Mouse (Mus musculus): ENCODE measurements around the gene Reln.

The Reln gene

DNA sequence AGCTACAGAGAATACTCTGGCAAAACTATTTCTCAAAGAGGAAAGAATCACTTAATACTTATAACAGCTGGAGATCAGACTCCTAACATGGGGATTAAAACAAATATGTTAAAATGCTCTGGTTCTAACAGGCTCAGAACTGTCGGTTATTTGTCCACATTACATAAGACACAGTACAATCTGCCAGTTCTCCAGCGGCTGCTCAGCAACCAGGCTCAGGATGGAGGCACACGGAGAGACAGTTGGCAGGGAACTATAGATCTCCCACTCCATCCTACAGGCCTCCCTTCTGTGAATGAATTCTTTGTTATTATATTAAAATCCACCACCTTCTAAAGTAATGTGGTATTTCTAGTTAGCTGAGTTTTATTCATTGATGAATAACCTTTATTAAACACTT is 37.4 kb downstream of the Reln start:
- no peak for DNase-seq

DNA sequence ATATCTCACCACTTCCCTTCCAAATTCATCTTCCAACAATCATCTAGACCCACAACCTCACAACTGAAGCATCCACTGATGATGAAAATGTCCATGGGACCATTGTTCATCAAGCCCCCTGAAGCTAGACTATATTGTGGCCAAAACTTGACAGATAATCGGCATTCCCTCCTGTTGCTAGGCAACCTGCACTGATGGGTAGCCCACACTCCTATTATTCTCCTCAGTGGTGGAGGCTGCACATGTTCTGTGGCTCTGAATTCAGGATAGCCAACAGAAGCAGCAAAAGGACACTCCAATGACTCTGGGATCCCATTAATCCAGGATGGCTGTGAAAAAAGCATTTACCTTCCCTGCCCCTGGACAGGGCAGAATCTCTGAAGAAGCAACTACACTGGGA is 40.8 kb downstream of the Reln start:
- no peak for DNase-seq

DNA sequence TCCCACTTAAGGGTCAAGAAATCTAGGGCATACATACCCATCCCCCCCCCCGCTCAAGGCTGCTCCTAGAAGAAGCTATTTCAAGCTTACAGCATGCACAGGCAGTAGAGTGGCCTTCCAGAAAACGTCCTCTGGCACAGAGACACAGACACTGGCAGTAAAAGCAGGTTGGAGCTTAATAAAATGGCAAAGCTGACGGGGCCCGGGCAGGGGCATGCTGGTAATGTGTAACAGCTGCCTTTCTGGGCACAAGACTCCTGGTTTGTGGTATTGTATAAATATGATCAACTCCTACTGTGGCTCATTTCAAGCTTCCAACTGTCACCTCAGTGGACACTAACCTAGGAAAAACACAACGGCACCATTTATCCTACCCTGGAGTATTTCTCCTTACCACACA is 42.2 kb downstream of the Reln start:
- DNase-seq: no peak

DNA sequence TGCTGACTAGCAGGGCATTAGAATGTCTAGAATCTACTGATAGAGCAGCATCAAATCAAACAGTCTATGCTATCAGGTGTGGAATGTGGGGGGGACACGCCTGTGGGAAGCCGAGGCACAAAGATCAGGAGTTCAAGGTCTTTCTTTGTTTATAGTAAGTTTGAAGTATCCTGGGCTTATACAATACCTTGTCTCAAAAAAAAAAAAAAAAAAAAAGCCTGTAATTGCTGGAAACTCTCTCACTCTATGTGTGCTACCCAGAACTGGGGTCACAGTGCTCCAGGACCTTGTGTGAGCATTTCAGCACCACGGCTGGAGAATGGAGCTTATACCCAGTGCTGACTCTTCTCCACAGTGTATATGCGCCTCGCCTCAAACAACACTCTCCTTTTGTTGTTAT is 43.7 kb downstream of the Reln start:
- DNase-seq: no peak

DNA sequence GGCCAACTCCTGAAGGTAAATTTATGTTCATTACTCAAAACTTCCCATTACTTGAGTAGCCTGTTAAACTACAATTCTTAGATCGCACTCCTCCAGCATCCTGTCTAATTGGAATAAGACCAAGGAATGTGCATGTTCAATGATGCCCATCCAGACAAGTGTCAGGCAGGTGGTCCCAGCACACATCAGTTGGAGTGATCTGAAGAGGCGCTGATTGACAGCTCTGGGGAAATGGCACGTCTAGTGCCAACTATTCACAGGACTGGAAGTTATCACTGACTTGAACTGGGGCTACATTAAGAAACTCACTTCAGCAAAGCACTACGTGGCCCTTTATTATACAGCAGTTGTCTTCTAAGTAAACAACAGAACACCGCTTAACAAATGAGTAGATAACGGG is 44.5 kb downstream of the Reln start:
- no peak for DNase-seq

DNA sequence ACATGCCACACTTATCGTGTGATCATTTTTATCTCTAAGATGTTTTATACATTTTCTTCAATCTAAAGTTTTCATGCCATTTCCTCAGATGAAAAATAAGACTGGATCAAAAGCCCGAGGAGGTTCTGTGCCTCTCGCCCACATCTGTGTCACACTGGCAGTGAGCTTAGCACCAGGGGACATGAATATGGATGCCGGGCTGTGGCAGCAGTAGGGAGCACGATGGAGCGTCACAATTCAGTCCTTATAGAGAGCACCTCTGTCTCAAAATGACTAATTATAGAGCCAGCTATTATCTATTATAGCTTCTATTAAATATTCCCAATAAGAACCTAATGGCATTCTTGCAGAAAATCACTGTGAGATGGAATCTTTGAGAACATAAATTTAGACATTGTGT is 49.3 kb downstream of the Reln start:
- DNase-seq: no peak

DNA sequence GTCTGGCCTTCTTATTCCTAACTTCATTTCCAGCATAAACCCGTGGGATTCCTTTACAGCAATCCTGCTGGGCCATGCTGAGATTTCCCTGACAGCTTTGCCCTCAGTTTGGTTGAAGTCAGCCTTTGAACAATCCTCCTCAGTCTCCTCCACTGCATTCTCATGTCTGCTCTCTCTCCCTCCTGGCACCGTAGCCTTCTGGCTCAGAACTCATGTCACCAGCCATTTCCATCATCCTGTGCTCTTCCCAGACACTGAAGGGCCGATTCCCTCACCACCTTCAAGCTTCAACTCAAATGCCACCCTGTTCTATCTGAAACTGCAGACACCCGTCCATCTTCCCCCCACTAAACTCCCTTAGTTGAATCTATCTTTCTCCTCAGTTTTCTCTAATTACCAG is 53.1 kb downstream of the Reln start:
- no peak for DNase-seq

DNA sequence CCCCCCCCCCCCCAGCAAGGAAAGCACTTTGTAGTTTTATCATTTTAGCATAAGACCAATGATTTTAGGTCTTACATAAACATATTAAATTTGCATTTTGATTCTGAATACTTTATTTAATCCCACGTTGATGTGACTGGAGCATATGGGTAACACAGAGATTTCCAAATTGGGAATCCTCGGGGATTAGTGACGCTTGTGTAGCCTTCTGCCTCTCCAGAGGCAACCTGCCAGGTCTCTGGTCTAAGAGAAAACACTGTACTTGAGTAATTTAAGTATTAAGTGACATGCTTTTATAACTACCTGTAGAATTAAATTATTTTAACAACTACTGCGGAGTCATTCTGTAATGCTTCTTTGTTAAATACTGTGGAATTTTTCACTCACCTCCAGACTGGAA is 59.1 kb downstream of the Reln start:
- no peak for DNase-seq

DNA sequence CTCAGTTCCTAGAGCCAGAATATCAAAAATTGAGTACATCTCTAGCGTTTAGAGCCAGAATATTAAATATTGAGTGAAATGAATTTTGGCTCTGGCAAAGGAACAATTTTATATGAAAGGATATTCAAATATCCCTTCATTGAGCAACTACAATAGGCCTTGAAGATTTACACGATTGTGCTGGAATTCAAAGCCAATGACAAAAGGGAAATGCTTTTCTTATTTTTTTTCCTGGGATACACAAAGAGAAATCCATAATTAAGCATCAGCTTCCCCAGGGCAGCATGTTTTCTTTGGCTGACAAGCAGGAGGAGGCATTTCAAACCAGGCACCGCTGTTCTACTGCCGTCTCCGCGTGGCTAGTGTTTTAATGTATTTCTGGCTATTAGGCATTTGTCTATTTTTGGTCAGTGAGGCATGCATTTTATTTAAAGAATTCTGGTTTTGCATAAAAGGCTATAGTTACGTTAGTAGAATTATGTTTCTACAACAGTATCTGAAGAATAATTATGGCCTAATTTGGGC is 62.3 kb downstream of the Reln start:
- DNase-seq: no peak

DNA sequence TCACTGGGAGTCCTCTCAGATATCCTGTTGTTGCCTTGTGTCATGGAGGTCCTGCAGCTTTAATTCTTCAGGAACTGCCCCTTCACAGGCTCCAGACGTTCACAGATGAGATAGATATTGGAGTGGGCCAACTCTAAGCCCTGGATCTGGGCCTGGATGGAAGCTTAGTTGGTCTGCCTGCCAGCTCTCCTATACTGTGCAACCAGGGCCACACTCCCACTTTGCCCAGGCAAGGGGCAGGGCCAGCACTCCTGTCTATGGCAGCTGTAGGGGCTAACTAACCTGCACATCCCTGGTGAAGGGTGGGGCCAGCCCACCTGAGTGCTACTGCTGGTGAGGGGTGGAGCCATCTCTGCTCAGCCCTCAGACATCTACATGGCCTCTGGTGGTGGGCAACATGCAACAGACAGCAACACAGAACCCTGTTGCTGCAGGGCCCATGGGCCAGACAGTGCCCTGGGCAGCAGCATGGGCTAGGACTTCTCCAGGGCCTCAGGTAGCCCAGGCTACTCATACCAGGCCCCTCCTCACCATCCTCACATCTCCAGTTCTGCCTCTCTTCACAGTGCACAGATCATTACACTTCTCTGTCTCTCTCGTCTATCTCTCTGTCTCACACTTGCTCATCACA is 63.9 kb downstream of the Reln start:
- DNase-seq: no peak

DNA sequence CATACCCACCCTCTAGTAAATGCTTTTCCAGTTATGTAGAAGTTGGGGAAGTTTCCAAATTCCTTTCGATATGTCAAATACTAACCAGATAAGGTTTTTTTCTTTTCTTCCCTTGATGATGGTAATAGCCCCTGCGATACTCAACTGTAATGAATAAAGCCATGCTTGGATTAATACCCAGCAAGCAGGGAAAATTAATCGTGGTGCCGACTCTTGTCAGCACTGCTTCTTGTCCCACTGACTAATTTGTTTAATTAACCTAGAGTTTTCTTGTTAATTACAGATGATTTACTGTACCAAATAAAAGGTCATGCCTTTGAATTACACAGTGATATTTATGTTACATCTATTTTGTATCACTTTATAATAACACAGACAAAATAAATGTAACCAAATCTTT is 65.3 kb downstream of the Reln start:
- no peak for DNase-seq

DNA sequence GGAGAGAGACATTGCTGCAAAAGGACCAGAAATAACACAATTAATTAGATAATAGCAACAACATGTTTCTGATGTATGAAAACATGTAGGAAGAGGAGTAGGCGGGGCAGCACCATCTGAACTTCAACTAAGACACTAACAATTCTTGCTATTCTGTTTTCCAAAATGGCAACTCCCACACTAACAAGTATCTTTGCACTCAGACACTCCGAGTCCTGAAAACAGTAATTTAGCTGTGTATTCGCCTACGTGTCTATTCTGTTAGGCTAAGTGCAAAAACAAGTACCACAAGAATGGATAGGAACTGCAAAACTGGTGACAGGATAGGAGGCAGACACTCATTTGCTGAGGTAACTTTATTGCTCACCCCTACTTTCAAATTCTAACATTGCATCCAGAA is 70.4 kb downstream of the Reln start:
- DNase-seq: no peak

DNA sequence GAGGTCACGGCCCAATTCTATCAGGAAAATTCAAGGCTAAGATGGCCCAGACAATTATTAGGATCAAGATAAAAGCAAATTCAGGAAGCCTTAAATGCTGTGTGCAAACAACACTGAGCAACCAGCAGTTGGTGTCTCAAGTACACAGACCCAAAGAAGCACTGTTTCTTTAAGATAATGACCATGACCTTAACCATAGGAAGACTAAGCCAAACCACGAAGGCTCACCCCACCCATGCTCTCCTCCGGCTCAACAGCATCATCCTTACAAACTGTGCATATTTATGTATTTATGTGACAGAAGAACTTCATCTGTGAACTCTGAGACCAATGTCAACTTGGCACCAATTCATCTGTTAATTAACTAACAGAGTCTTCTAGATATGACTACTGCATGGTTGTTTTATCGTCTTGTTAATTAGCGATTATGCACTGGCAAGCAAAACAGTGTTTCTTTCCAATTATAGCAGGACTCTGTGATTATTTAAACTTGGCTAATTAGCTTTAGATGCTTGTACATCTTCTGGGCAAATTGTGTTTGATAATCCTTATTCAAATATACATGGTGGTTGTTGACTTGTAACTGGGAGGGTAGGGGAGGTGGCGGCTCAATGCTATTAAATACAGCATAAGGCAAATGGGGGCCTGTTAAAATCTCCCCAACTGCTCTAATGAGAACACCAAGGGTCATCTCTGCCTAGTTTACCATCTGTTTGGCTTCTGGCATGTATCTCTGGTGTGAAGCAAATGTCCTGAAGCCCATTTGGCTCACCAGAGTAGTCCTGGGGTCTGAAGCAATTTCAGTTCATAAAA is 77.8 kb downstream of the Reln start:
- DNase-seq: no peak

DNA sequence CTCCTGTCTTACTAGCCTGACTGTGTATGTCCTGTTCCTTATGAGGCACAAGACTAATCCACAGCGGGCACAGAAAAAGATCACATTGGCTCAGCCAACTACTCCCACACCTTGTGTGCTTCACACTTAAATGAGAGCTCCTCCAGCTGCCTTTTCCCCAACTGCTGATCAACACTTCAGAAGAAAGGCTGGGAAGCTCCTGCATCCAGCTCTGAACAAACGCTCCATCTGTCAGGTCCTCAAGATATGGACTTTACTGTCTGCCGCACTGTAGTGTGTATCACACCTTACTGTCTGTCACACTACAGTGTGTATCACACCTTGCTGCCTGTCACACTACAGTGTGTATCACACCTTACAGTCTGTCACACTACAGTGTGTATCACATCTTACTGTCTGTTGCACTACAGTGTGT is 82.1 kb downstream of the Reln start:
- DNase-seq: no peak

DNA sequence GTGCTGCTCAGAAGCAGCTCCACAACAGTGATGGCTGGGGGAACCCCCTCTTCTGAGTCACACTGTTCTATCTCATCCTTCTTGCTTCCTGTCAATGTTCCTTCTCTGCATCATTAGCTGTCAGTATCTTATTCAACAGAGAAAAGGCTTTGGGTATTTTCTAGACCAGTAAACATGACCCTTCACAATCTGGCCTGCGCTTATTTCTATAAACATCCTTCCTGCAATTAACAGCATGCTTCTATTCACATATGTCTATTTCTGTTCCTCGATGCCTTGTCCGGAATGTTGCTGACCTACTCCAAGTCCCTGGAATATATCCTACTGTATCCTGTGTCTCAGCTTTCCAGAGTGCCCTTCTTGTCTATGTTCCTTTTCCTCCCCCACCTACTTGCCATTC is 89.2 kb downstream of the Reln start:
- DNase-seq: no peak

DNA sequence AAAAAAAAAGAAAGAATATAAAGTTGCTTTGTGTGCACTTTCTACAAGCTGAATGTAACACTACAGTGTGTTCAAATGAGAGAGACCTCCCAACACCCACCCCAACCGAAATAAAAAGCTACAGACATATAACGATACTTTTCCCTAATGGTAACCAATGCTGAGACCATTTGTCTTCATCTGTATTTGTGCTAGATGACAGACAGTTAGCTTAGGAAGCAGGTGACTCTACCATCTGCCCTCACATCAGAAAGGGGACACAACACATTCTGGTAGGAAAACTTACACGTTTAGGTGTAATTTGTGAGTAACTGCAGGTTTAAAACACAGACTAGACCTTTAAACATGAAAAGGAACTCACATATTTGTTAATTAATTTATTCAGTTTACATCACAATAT is 90.6 kb downstream of the Reln start:
- no peak for DNase-seq

DNA sequence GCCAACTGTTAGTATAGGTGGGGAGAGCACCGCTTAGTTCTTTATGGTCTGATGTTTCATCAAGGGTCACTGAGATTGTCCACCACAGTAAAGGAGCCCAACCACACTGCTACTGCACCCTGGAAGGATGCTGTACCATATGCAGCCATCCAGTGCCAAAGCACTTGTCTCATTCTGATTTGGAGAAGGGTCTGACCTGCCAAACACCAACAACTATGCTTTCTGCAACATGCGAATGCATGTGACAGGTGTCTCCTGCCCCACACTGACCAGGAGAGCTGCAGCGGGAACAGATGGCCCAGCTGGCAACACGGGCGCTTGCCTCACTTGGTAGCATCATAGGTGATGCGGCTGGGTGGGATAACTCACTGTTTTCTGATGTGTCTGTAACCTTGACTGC is 91.2 kb downstream of the Reln start:
- no peak for DNase-seq

DNA sequence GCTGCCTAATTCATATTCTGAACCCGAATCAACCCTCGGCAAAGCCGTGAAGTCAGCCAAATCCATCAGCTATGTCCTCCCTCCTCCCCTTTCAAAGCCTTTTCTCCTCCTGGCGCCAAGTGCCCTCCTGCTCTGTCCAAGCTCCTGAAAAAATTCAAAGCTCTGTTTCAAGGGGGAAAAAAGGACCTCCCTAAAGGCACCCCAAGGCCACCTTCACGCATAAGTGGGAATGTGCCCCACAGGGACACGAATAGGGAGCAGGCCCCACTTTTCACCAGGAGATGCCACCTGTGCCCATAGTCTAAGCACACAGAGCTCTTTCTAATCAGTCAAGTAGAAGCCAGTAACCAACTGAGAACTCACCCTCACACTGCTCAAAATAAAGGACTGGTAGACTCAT is 96.7 kb downstream of the Reln start:
- DNase-seq: no peak

DNA sequence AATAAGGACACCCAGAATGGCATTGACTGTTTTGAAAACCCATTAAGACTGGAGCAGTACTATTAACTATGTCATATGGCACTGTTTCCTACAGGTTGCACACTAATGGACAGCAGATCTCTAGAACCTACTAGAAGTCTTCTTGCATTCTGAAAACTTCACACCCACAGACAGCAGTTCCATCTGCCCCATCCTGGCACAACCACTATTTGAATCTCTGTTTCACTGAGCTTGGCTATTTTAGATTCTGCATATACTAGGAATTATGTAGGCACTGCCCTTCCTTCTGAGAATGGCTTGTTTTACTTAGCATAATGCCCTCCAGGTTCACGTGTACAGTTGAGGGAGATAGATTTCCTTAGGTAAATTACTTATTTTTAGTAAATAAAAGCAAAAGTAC is 99.4 kb downstream of the Reln start:
- no peak for DNase-seq

DNA sequence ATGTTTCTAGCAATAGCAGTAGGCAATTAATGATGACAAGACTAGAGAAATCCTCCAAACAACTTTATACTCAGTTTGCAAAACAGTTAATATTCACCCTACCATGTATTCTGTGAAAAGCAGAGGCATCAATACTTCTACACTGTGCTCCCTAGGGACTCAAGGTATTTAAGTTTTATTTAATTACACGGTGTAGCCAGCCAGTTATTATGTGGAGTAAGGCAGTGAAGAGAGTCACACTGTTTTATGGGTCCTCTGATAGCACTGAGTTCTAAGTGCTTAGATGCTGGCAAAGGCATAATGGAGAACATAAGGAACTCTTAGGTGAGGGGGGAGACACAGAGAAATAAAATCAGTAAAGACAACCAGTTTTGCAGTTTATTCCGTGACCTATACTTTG is 101.0 kb downstream of the Reln start:
- no peak for DNase-seq

DNA sequence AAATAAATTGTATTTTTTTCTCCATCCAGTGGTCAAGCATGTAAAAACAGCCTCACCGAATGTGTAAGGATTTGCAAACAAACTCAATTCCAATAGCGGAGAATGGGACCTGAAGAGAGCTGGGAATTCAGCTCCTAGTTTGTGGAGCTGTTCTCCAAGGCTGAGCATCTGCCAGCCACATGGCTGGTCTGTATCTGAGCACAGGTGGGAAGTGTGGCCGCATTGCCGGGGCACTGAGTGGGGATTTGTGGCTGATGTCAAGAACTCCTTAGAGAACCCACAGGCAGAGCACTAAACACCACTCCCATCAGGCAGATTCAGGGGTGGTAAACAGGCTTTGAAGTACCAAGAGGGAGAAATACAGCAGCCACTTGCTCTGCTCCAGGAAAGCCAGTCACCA is 102.9 kb downstream of the Reln start:
- DNase-seq: no peak

DNA sequence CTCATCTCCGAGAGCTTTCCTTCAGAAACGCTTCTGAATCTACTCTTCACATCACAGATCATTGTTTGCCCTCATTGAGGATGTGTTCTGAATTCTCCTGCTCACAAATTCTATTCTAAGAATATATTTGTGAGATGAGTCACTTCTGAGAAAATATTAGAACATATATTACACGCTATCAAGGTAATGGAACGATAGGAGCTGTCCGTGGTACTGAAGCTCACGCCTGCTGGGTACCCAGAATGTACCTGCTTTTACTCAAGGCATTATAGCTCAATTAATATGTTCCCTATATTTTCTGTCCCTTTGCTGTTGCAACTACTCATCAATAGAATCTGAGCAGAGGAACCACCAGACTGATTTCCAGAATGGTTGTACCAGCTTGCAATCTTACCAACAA is 107.7 kb downstream of the Reln start:
- DNase-seq: no peak

DNA sequence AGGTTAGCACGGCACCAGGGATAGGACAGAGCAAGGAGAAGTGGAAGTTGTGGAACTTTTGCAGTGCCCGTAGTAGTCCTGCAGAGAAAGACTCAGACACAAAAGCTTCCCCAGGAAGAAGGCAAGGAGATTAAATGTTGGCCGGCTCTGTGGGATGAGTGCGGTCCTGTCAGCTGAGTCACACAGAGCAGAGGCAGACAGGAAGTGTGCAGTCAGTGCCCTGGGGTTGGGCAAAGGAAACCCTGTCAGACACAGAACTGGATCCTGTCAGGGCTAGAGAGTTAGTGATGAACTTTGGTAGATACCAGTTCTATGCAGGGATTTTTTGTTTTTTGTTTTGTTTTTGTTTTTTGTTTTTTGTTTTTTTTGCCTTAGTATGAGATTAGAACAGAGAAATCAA is 120.0 kb downstream of the Reln start:
- DNase-seq: no peak

DNA sequence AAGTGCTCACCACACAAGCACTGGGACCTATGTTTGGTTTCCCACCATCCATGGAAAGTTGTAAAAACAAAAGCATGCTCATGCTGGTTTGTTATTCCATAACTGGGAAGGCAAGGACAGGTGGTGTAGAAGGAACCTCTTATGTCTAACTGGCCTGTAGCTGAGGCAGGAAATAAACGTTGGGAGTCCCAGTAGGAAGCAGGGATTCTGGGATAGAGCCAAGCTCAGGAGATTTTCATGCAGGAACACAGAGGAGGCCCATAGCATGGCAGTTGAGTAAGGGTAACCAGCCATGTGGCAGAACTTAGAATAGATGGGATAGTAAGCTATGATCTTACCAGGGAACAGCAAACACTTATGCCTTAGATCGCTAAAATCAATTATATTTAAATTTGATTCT is 120.6 kb downstream of the Reln start:
- DNase-seq: no peak
